Mouse (Mus musculus): Measurements from ENCODE around the gene Msln. TPM values are rescaled to one million over a fixed set of nuclear protein-coding genes. Genes with fewer than 3 reads are reported as not detected.

Gene Msln
- total and polyA plus RNA-seq, 2 experiments = 0.74 to 1.1 TPM

- peak within 1 kb of the TSS; percentile 68 for H3K9ac ChIP-seq (ENCODE audit: low read depth, low read length)
- peak within 1 kb of the TSS; percentile 79 for H3K4me3 ChIP-seq (ENCODE audit: insufficient read depth, low read depth, low read length)
- WGBS = 56% methylated on average over 6 of the region's 6 CpGs
- peak; percentile 26 for DNase-seq (ENCODE audit: extremely low read depth, low read depth, low spot score)
- peaks cover 5% of the 10 kb centered on the region; the same call in 1 of the 2 replicates for H3K4me1 ChIP-seq (ENCODE audit: control insufficient read depth, insufficient read depth, low read length)
- no peak for TF ChIP-seq CTCF (IDR thresholded peaks at IDR 0.05; ENCODE audit: low read depth, low read length)
- TF ChIP-seq POLR2A (IDR thresholded peaks at IDR 0.05; ENCODE audit: extremely low read depth, insufficient read depth, low read length) = no peak
- H3K27me3 ChIP-seq (ENCODE audit: control insufficient read depth, insufficient read depth, low read length) = no peaks in the 10 kb centered on the region
- no peaks in the 10 kb centered on the region for H3K79me2 ChIP-seq (ENCODE audit: control insufficient read depth, insufficient read depth, low read length)
- no peaks in the 10 kb centered on the region for H3K36me3 ChIP-seq (ENCODE audit: control insufficient read depth, insufficient read depth, low read length)
- H3K27ac ChIP-seq (replicated peaks; ENCODE audit: insufficient read depth, low read depth, low read length) = no peak within 1 kb of the TSS; the same call in 1 of the 2 replicates
These were observed 41.5 kb upstream of the Msln start, which contains the start of gene AC134908.4 for GRCm38 (mm10) chr17:25795609-25796092. TSS of gene AC134908.4 (minus strand) at chr17:25795659.

- Histone ChIP-seq H3K36me3 (ENCODE audit: control insufficient read depth, insufficient read depth, low read length) (no peaks in the 10 kb centered on the region), H3K9ac (ENCODE audit: low read depth, low read length) (no peak overlapping the region), H3K27ac (replicated peaks; ENCODE audit: insufficient read depth, low read depth, low read length) (no peak overlapping the region), H3K79me2 (ENCODE audit: control insufficient read depth, insufficient read depth, low read length) (no peaks in the 10 kb centered on the region), H3K27me3 (ENCODE audit: control insufficient read depth, insufficient read depth, low read length) (no peaks in the 10 kb centered on the region), H3K4me1 (ENCODE audit: control insufficient read depth, insufficient read depth, low read length) (peaks cover 5% of the 10 kb centered on the region; the same call in 1 of the 2 replicates), H3K4me3 (ENCODE audit: insufficient read depth, low read depth, low read length) (no peak overlapping the region)
- TF ChIP-seq POLR2A (IDR thresholded peaks at IDR 0.05; ENCODE audit: extremely low read depth, insufficient read depth, low read length) = no peak
- TF ChIP-seq CTCF (IDR thresholded peaks at IDR 0.05; ENCODE audit: low read depth, low read length) = no peak
- WGBS = 95% methylated on average over 17 of the region's 17 CpGs
- DNase-seq (ENCODE audit: extremely low read depth, low read depth, low spot score) = no peak
These were observed 40.8 kb upstream of the Msln start for GRCm38 (mm10) chr17:25794998-25795397.

- no peak for TF ChIP-seq POLR2A (IDR thresholded peaks at IDR 0.05; ENCODE audit: extremely low read depth, insufficient read depth, low read length)
- no peak for TF ChIP-seq CTCF (IDR thresholded peaks at IDR 0.05; ENCODE audit: low read depth, low read length)
- H3K4me1 ChIP-seq (ENCODE audit: control insufficient read depth, insufficient read depth, low read length) = peaks cover 5% of the 10 kb centered on the region; the same call in 1 of the 2 replicates
- 89% methylated on average over 13 of the region's 13 CpGs for WGBS
- no peaks in the 10 kb centered on the region for H3K36me3 ChIP-seq (ENCODE audit: control insufficient read depth, insufficient read depth, low read length)
- H3K9ac ChIP-seq (ENCODE audit: low read depth, low read length) = no peak overlapping the region
- no peak for DNase-seq (ENCODE audit: extremely low read depth, low read depth, low spot score)
- H3K27ac ChIP-seq (replicated peaks; ENCODE audit: insufficient read depth, low read depth, low read length) = no peak overlapping the region
- H3K4me3 ChIP-seq (ENCODE audit: insufficient read depth, low read depth, low read length) = no peak overlapping the region
- H3K79me2 ChIP-seq (ENCODE audit: control insufficient read depth, insufficient read depth, low read length) = no peaks in the 10 kb centered on the region
- no peaks in the 10 kb centered on the region for H3K27me3 ChIP-seq (ENCODE audit: control insufficient read depth, insufficient read depth, low read length)
These were observed 40.0 kb upstream of the Msln start for GRCm38 (mm10) chr17:25794197-25794596.

- no peaks in the 10 kb centered on the region for H3K36me3 ChIP-seq (ENCODE audit: control insufficient read depth, insufficient read depth, low read length)
- H3K27me3 ChIP-seq (ENCODE audit: control insufficient read depth, insufficient read depth, low read length) = no peaks in the 10 kb centered on the region
- H3K4me1 ChIP-seq (ENCODE audit: control insufficient read depth, insufficient read depth, low read length) = peaks cover 5% of the 10 kb centered on the region; the same call in 1 of the 2 replicates
- H3K9ac ChIP-seq (ENCODE audit: low read depth, low read length) = peak within 1 kb of the TSS; percentile 84
- H3K27ac ChIP-seq (replicated peaks; ENCODE audit: insufficient read depth, low read depth, low read length) = peak within 1 kb of the TSS; percentile 65
- DNase-seq (ENCODE audit: extremely low read depth, low read depth, low spot score) = peak; percentile 25
- under 1% methylated on average over 14 of the region's 14 CpGs for WGBS
- TF ChIP-seq CTCF (IDR thresholded peaks at IDR 0.05; ENCODE audit: low read depth, low read length) (no peak), POLR2A (IDR thresholded peaks at IDR 0.05; ENCODE audit: extremely low read depth, insufficient read depth, low read length) (no peak)
- no peaks in the 10 kb centered on the region for H3K79me2 ChIP-seq (ENCODE audit: control insufficient read depth, insufficient read depth, low read length)
- H3K4me3 ChIP-seq (ENCODE audit: insufficient read depth, low read depth, low read length) = peak within 1 kb of the TSS; percentile 91
These were observed 38.4 kb upstream of the Msln start, which contains the start of gene Fam173a for GRCm38 (mm10) chr17:25792615-25793014. TSS of gene Fam173a (minus strand) at chr17:25792901.

GRCm38 (mm10) chr17:25791843-25792527, 37.8 kb upstream of the Msln start:
- Histone ChIP-seq H3K27me3 (ENCODE audit: control insufficient read depth, insufficient read depth, low read length) (no peaks in the 10 kb centered on the region), H3K9ac (ENCODE audit: low read depth, low read length) (peak overlapping the region; percentile 84), H3K4me3 (ENCODE audit: insufficient read depth, low read depth, low read length) (peak overlapping the region; percentile 91), H3K36me3 (ENCODE audit: control insufficient read depth, insufficient read depth, low read length) (no peaks in the 10 kb centered on the region), H3K27ac (replicated peaks; ENCODE audit: insufficient read depth, low read depth, low read length) (peak overlapping the region; percentile 65), H3K4me1 (ENCODE audit: control insufficient read depth, insufficient read depth, low read length) (peaks cover 5% of the 10 kb centered on the region; the same call in 1 of the 2 replicates), H3K79me2 (ENCODE audit: control insufficient read depth, insufficient read depth, low read length) (no peaks in the 10 kb centered on the region)
- peak; percentile 63 for DNase-seq (ENCODE audit: extremely low read depth, low read depth, low spot score)
- WGBS = under 1% methylated on average over 45 of the region's 45 CpGs
- TF ChIP-seq POLR2A (IDR thresholded peaks at IDR 0.05; ENCODE audit: extremely low read depth, insufficient read depth, low read length) (peak; percentile 59), CTCF (IDR thresholded peaks at IDR 0.05; ENCODE audit: low read depth, low read length) (no peak)

Data from liver, adult 2 months (tissue).